Mouse (Mus musculus): ENCODE measurements around the gene Catip.
A peak's percentile ranks its signal among the peaks of the same experiment; 100 is the strongest.
"Not testable (repeated sequence)": the region's sequence is repeated elsewhere in the genome, so short reads cannot be mapped to it uniquely, and the experiment has no call there.

Gene Catip

DNA sequence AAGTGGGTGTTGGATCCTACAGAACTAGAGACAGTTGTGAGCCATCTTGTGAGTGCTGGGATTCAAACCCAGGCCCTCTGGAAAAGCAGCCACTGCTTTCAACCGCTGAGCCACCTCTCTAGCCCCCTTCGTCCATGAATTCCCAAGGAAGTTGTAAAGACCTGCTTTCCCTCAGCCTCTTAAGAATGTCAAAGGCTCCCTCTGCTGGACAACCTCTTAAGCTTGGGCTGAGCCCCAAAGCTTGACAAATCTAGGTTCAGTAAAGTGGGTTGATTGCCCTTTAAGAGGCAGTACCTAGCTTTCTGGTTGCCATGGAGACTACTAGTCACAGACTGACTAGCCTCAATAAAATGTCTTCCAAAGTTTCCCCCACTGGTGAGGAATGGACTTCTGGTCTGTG, at the start of gene Catip:
Gene Catip, plus strand, starts transcription at position 297 of the 400 bp plus-strand sequence.
- DNase-seq (ENCODE audit: low spot score): peak; percentile 51

DNA sequence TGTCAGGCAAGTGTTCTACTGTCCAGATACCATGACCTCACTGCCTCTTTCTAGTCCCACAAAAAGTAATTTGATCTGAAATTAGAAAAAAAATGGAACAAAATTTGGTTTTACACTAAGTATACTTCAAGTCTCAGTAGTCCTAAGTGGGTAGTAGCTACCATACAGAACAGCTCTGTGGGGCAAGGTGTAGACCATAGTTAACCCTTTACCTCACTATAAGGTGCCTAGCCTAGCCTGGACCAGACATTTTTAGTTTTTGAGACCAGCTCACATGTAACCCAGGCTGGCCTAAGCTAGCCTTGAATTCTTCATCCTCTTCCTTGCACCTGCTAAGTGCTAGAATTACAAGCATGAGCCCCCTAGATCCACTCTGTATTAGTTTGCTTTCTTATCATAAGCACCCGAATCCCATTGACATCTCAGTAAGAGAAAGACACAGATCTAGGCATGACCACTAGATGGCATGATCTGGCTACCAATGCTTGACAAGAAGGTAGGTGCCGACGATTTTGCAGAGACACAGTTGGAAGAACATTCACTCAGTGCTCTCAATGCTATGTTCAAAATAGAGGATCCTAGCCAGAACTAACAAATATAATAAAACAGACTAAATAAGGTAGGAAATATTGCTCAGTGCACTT, 48.7 kb upstream of the Catip start:
- DNase-seq (ENCODE audit: low spot score): no peak

GRCm38 (mm10) chr1:74314796-74315195, 47.1 kb upstream of the Catip start:
- no peak for DNase-seq (ENCODE audit: low spot score)

DNA sequence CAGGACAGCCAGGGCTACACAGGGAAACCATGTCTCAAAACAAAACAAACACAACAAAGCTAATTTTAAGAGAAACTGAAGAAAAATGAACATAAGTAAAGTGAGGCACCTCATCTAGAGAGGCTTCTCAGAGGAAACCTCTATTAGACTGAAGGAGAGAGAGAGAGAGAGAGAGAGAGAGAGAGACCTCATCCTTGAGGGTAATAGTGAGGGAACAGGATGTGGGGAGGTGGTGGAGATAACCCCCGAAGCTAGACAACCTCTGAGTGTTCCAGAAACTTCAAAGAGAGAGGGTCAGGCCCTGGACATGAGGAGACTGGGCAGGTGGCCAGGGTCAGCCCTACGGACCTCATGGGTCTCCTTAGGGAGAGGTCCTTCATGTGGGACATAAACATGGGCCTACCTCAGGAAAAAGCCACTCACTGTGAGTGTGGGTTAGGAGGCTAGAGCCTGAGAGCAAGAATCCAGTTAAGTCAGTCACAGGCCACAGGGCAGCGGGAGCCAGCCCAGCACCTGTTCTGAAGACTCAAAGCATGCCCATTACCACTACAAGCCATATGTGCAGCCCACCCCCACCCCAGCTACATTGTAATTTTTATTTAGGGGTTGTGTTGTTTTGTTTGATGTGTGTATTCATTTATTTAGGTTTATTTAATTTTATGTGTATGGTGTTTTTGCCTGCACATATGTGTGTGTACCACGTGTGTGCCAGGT, 45.6 kb upstream of the Catip start:
- DNase-seq (ENCODE audit: low spot score): no peak

DNA sequence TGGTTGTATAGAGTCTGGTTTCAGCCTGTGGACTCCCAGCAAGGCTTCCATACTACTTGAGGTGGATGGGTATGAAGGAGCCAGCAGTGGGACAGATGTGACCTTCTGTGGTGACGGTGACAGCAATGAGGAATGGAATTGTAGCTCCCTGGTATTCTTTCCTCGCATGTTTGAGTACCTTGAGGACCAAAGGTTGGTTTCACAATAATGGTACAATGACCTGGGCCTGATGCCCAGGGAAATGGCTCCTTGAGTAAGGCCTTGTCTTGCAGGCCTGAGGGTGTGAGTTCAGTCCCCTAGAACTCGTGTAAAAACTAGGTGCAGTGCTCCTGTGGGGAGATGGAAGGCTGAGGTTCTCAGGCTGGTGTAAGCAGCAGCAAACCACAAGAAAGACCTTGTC, 43.2 kb upstream of the Catip start:
- DNase-seq (ENCODE audit: low spot score): no peak

- no peak for DNase-seq (ENCODE audit: low spot score)
These were observed 40.5 kb upstream of the Catip start for GRCm38 (mm10) chr1:74321396-74321795.

DNA sequence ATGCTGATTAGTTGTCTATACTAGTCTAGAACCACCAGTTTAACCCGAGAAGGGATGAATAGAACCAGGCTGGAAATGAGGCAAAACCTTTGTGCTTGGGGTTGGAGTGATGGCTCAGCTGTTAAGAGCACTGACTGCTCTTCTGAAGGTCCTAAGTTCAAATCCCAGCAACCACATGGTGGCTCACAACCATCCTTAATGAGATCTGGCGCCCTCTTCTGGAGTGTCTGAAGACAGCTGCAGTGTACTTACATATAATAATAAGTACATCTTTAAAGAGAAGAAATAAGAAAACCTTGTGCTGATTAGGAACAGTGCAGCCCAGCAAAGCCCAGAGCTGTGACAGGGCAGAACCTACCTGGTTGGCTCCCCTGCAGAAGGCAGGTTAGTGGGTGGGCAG, 35.0 kb upstream of the Catip start:
- not testable (repeated sequence) for DNase-seq (ENCODE audit: low spot score)

- no peak for DNase-seq (ENCODE audit: low spot score)
These were observed 31.9 kb upstream of the Catip start for GRCm38 (mm10) chr1:74329899-74330431.

GRCm38 (mm10) chr1:74331046-74331681, 30.7 kb upstream of the Catip start:
- no peak for DNase-seq (ENCODE audit: low spot score)

DNA sequence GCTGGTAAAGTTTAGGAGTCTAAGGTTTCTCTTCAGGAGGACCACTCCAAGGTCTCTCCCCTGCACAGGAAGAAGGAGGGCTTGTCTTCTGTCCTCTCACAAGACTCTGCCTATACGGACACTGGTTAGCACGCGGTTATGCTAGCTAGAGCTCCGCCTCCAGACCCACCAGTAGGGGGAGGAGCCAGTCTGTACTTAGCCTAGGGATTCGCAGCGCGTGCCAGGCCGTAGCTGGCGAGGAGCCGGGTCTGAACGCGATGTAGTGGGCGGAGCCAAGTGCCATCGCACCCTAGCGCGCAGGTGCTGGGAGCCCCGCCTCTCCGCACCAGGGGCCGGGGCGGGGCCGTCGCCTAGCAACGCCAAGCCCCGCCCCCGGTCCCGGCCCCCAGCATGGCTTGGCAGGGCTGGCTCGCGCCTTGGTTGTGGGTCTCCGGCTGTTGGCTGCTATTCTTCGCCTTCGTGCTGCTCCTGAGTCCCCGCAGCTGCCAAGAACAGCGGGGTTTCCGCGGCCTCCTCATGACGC, 29.6 kb upstream of the Catip start:
- DNase-seq (ENCODE audit: low spot score): peak; percentile 98

DNA sequence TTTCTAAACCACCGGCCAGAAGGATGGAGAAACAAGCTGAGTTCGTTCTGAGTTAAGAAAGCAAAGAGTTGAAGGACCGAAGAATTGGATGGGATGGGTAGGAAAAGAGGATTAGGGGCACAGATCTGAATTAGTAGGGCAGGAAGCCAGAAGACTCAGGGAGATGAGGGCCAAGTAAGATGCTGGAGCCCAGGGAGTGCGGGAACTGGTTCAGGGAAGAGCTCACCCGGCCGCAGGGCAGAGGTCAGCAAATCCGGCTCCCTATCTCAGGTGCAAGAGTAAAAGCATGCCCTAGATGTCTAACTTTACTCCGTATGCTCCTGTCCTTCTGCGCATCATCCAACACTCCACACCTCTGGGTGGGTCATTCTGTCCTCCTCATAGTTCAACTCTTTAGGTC, 29.0 kb upstream of the Catip start:
- DNase-seq (ENCODE audit: low spot score): no peak

- no peak for DNase-seq (ENCODE audit: low spot score)
These were observed 27.3 kb upstream of the Catip start for GRCm38 (mm10) chr1:74334607-74335006.

- DNase-seq (ENCODE audit: low spot score): no peak
These were observed 26.9 kb upstream of the Catip start for GRCm38 (mm10) chr1:74335033-74335432.

- DNase-seq (ENCODE audit: low spot score): no peak
These were observed 26.3 kb upstream of the Catip start for GRCm38 (mm10) chr1:74335436-74336170.

DNA sequence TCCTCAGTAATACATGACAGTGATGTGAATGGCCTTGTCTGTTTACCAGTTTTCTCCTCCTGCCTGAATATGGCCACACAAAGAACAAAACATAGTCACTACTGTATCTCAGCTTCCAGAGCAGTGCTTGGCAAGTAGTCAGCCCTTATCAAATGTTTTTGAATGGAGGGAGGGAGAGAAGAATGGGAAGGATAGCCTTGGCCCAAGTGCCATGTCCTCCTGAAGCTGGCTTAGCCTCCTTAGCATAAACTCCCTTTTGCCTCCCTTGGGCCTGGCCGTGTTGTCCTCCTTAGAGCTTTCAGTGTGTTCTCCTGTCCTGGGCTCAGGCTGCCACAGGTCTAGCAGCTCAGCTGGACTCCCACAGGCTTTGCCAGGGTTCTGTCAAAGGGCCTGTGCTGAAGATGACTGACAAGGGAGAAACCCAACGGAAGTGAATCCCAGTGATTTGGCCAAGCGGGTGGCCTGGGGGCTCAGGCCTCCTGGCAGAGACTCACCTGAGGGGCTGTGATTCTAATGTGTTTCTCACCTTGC, 24.6 kb upstream of the Catip start:
- DNase-seq (ENCODE audit: low spot score): peak; percentile 45

GRCm38 (mm10) chr1:74338013-74338412, 23.9 kb upstream of the Catip start:
- DNase-seq (ENCODE audit: low spot score): no peak

GRCm38 (mm10) chr1:74338626-74339025, 23.3 kb upstream of the Catip start:
- DNase-seq (ENCODE audit: low spot score): no peak

GRCm38 (mm10) chr1:74339917-74340316, 22.0 kb upstream of the Catip start:
- DNase-seq (ENCODE audit: low spot score): no peak

DNA sequence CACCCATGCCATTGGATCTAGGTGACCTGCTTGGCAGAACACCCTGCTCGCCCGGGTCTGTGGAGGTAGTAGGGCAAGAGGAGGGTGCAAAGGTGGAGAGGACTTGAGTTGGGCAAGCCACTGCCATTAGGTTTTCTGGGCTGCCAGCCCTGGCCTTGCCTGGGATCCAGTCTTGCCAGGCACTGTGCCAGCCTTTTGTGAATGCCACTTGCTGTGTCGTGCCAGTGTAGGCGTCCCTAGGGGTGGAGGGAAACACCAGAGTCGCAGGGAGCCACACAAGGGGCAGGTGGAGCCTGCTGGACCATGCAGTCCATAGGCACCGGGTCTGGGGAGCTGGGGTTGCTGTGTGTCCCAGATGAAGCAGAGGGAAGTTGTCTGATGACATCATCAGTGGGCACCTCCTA, 21.5 kb upstream of the Catip start:
- DNase-seq (ENCODE audit: low spot score): peak; percentile 56

- not testable (repeated sequence) for DNase-seq (ENCODE audit: low spot score)
These were observed 20.9 kb upstream of the Catip start for GRCm38 (mm10) chr1:74340992-74341391.

DNA sequence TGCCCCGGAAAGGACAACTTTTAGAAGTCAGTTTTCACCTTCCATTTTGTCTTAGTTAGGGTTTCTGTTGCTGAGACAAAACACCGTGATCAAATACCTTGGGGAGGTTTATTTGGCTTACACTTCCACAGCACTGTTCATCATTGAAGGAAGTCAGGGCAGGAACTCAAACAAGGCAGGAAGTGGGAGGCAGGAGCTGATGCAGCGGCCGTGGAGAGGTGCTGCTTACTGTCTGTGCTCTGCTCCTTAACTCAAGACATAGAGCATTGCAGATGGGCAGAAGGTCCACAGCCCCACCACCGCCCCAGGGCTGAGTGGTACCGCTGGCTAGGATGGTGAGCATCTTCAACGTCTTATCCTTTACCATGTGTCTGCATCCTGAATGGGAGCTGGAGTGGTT, 20.0 kb upstream of the Catip start:
- DNase-seq (ENCODE audit: low spot score): no peak

DNA sequence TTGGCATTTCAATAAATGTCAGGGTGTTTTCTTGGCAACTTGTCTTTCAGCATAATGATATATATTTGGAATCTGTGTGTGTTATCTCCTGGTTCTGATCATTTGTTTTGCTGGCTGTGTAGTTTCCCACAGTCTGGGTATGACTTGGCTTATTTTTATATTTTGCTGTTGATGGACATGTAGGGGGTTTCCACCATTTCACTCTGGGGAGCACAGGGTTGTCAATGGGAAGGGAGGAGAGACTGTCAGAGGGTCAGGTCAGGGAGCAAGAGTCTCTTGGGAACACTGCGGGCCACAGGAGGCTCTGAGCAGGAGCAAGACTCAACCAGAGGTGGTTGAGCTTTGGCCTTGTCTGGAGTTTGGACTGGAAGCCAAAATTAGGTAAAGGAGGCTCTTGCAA, 19.6 kb upstream of the Catip start:
- no peak for DNase-seq (ENCODE audit: low spot score)

Measured in ovary, postnatal 36 days (tissue).